Mouse (Mus musculus) megakaryocyte, embryonic 14.5 days (primary cell): ENCODE measurements around the gene Medag. TPM values are rescaled to one million over a fixed set of nuclear protein-coding genes. Genes with fewer than 3 reads are reported as not detected.

Source experiments
- H3K27me3 ChIP-seq: replicated peaks from 2 replicates; pipeline ENCODE3; 2012; ENCODE audit warnings: inconsistent platforms
- H3K36me3 ChIP-seq: replicated peaks from 2 replicates; pipeline ENCODE3; 2012; ENCODE audit warnings: low read length, inconsistent platforms, mixed read lengths
- H3K4me1 ChIP-seq: 2 replicates; pipeline ENCODE4 v1.6.1; 2012; ENCODE audit warnings: inconsistent platforms
- H3K4me3 ChIP-seq: replicated peaks from 2 replicates; pipeline ENCODE3; 2012; ENCODE audit warnings: moderate library complexity, mild to moderate bottlenecking, inconsistent platforms
- H3K9me3 ChIP-seq: 2 replicates; pipeline ENCODE4 v1.6.1; 2012; ENCODE audit warnings: inconsistent platforms
- FLI1 ChIP-seq: IDR thresholded peaks from 2 replicates; pipeline ENCODE4 v1.6.1; 2012; ENCODE audit warnings: low read length, inconsistent platforms, mixed read lengths
- GATA1 ChIP-seq: IDR thresholded peaks from 3 replicates; pipeline ENCODE4 v1.6.1; 2012; ENCODE audit warnings: mixed read lengths, low read length, inconsistent platforms, borderline replicate concordance
- polyA plus RNA-seq: library from polyadenylated mRNA; stranded (reverse); fragments of >175 nt; gene quantifications from 2 replicates; pipeline ENCODE4 v1.2.3, GENCODE M21; 2012; ENCODE audit warnings: low replicate concordance; ENCODE audit not compliant: insufficient read depth

Medag gene
- not detected in 2 replicates for polyA plus RNA-seq

GRCm38 (mm10) chr5:149411509-149412193 lies at the start of gene Medag:
Gene Medag (plus strand): TSS chr5:149411749.
- Histone ChIP-seq H3K9me3 (peaks cover 12% of the 10 kb centered on the region), H3K27me3 (peaks cover 13% of the 10 kb centered on the region), H3K4me1 (peaks cover 51% of the 10 kb centered on the region), H3K4me3 (no peak within 1 kb of the TSS), H3K36me3 (no peaks in the 10 kb centered on the region)
- TF ChIP-seq FLI1 (no peak), GATA1 (no peak)

GRCm38 (mm10) chr5:149362626-149363025 lies 48.9 kb upstream of the Medag start:
- peaks cover 4% of the 10 kb centered on the region for H3K27me3 ChIP-seq
- peaks cover 8% of the 10 kb centered on the region for H3K4me1 ChIP-seq
- H3K9me3 ChIP-seq: peaks cover 19% of the 10 kb centered on the region
- H3K4me3 ChIP-seq: no peak overlapping the region
- H3K36me3 ChIP-seq: peaks cover 4% of the 10 kb centered on the region
- TF ChIP-seq GATA1: no peak
- TF ChIP-seq FLI1: no peak

- Histone ChIP-seq H3K4me3 (no peak overlapping the region), H3K4me1 (peaks cover 19% of the 10 kb centered on the region), H3K27me3 (peaks cover 6% of the 10 kb centered on the region), H3K36me3 (peaks cover 4% of the 10 kb centered on the region), H3K9me3 (peaks cover 19% of the 10 kb centered on the region)
- TF ChIP-seq FLI1: no peak
Measured at GRCm38 (mm10) chr5:149363903-149364755, 47.4 kb upstream of the Medag start.

GRCm38 (mm10) chr5:149367011-149367410 lies 44.5 kb upstream of the Medag start:
- H3K27me3 ChIP-seq: peaks cover 8% of the 10 kb centered on the region
- H3K36me3 ChIP-seq: no peaks in the 10 kb centered on the region

GRCm38 (mm10) chr5:149367544-149368466 lies 43.7 kb upstream of the Medag start:
- Histone ChIP-seq H3K4me3 (peak overlapping the region; percentile 21), H3K27me3 (peaks cover 11% of the 10 kb centered on the region), H3K9me3 (no peaks in the 10 kb centered on the region), H3K36me3 (no peaks in the 10 kb centered on the region), H3K4me1 (peaks cover 19% of the 10 kb centered on the region)
- TF ChIP-seq FLI1 (no peak), GATA1 (no peak)

More at GRCm38 (mm10) chr5:149367011-149367410, 44.5 kb upstream of the Medag start:
- Histone ChIP-seq H3K4me1 (peaks cover 19% of the 10 kb centered on the region), H3K9me3 (no peaks in the 10 kb centered on the region), H3K4me3 (no peak overlapping the region)
- TF ChIP-seq FLI1 (no peak), GATA1 (no peak)

- Histone ChIP-seq H3K4me1 (peaks cover 20% of the 10 kb centered on the region), H3K4me3 (no peak overlapping the region), H3K9me3 (no peaks in the 10 kb centered on the region), H3K27me3 (peaks cover 9% of the 10 kb centered on the region), H3K36me3 (no peaks in the 10 kb centered on the region)
- TF ChIP-seq GATA1 (no peak), FLI1 (no peak)
Measured at GRCm38 (mm10) chr5:149368575-149369312, 42.8 kb upstream of the Medag start.

- no peaks in the 10 kb centered on the region for H3K36me3 ChIP-seq
- no peak overlapping the region for H3K4me3 ChIP-seq
- TF ChIP-seq GATA1 (no peak), FLI1 (no peak)
- H3K27me3 ChIP-seq: peaks cover 14% of the 10 kb centered on the region
- no peaks in the 10 kb centered on the region for H3K9me3 ChIP-seq
- H3K4me1 ChIP-seq: peaks cover 28% of the 10 kb centered on the region
Measured at GRCm38 (mm10) chr5:149369373-149370035, 42.0 kb upstream of the Medag start.

GRCm38 (mm10) chr5:149372018-149372417 lies 39.5 kb upstream of the Medag start:
- H3K27me3 ChIP-seq: peaks cover 14% of the 10 kb centered on the region
- H3K4me1 ChIP-seq: peaks cover 51% of the 10 kb centered on the region
- H3K4me3 ChIP-seq: no peak overlapping the region
- H3K36me3 ChIP-seq: no peaks in the 10 kb centered on the region
- no peak for TF ChIP-seq FLI1
- no peak for TF ChIP-seq GATA1
- H3K9me3 ChIP-seq: no peaks in the 10 kb centered on the region

- no peaks in the 10 kb centered on the region for H3K9me3 ChIP-seq
- H3K36me3 ChIP-seq: no peaks in the 10 kb centered on the region
- H3K27me3 ChIP-seq: peaks cover 12% of the 10 kb centered on the region
- peaks cover 48% of the 10 kb centered on the region for H3K4me1 ChIP-seq
- H3K4me3 ChIP-seq: no peak overlapping the region
- TF ChIP-seq FLI1 (no peak), GATA1 (no peak)
Measured at GRCm38 (mm10) chr5:149373224-149373623, 38.3 kb upstream of the Medag start.
